ENCODE assay signal across 8 mouse cellular contexts in the genomic region with DNA sequence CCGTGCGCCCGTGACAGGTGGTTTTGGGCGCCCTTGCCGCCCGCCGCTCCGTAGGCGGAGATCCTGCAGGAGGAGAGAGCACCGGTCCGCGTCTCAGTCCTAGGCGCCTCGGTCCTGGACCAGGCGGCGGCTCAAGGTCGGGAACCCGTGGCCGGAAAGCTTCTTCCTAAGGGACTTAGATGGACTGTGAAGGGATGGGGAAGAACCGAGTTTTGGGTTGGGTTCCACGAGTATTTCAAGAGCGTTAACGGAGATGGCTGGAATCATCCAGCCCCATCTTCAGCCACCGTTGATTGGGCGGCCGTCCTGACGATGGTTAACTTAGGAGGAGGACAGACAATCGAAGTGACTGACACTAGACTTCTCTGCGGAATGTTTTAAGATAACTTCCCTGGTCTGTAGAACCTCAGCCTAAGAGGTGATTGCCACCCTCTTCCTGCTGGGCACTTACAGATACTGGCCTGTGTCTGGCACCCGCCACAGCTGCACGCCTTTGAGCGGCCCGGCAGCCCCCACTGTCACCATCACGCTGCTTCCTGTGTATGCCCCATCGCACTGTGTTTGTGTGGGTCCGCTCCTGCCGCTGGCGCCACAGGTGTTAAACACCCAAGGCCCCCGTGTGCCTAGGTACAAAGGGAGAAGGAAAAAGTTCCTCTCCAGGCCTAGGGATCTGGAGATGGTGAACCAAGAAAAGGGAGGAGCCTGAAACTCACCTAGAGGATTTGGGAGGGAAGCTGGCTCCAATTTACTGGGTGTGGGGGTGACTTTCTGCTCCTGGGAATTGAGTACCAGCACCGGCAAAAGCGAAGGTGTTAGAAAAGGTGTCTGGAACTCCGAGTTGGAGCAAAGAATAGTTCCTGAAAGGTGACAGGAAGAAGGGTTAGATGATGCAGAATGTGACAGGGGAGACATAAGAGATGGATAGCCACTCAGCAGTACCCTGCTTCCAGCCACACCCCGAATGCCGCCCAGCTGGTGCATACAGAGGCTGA. TPM values are rescaled to one million over a fixed set of nuclear protein-coding genes. Genes with fewer than 3 reads are reported as not detected.
A peak's percentile ranks its signal among the peaks of the same experiment; 100 is the strongest.
DNase-seq lines count a peak whose midpoint lies in the region; ATAC-seq and TF ChIP-seq lines count a peak whose summit lies in the region.

No protein-coding gene starts in this region.

- WGBS in kidney, embryonic 14.5 days = 4% methylated on average over 44 of the region's 44 CpGs
- whole genome bisulfite sequencing in hindbrain, postnatal 0 days = 9% methylated on average over 37 of the region's 44 CpGs
- WGBS in midbrain, embryonic 15.5 days = 6% methylated on average over 44 of the region's 44 CpGs

- peak; percentile 12; the same call in 1 of the 2 replicates for ATAC-seq in kidney, embryonic 14.5 days (ENCODE audit: low FRiP score, low TSS enrichment)
- no peak for ATAC-seq in hindbrain, postnatal 0 days
- ATAC-seq in midbrain, embryonic 15.5 days (replicated peaks) = no peak

- H3K27me3 ChIP-seq in kidney, embryonic 14.5 days (ENCODE audit: control insufficient read depth, insufficient read depth, low read length) = peaks cover 48% of the 10 kb centered on the region
- 0 out of 2 replicates have a peak, but pooled peaks cover 19% of the 10 kb centered on the region for H3K27me3 ChIP-seq in hindbrain, postnatal 0 days (ENCODE audit: insufficient read depth, low read length)
- H3K27me3 ChIP-seq in midbrain, embryonic 15.5 days (replicated peaks) = peaks cover 38% of the 10 kb centered on the region

- H3K9me3 ChIP-seq in kidney, embryonic 14.5 days (ENCODE audit: control insufficient read depth, low read length) = no peaks in the 10 kb centered on the region
- H3K9me3 ChIP-seq in hindbrain, postnatal 0 days (ENCODE audit: low read length) = no peaks in the 10 kb centered on the region
- H3K9me3 ChIP-seq in midbrain, embryonic 15.5 days = no peaks in the 10 kb centered on the region

- H3K4me2 ChIP-seq in kidney, embryonic 14.5 days (replicated peaks; ENCODE audit: low read depth, low read length) = peak overlapping the region; percentile 100
- peak overlapping the region; percentile 97 for H3K4me2 ChIP-seq in hindbrain, postnatal 0 days (ENCODE audit: low read depth, low read length)
- H3K4me2 ChIP-seq in midbrain, embryonic 15.5 days = peak overlapping the region; percentile 98

- no peak for TF ChIP-seq CTCF in hindbrain, postnatal 0 days (IDR thresholded peaks at IDR 0.05; ENCODE audit: low read depth)

- 0 out of 2 replicates have a peak, but pooled peaks cover 12% of the 10 kb centered on the region for H3K4me1 ChIP-seq in kidney, embryonic 14.5 days (ENCODE audit: control insufficient read depth, insufficient read depth, low read length)
- H3K4me1 ChIP-seq in hindbrain, postnatal 0 days (ENCODE audit: insufficient read depth, low read length) = peaks cover 4% of the 10 kb centered on the region; the same call in 1 of the 2 replicates
- H3K4me1 ChIP-seq in midbrain, embryonic 15.5 days = peaks cover 15% of the 10 kb centered on the region

- H3K4me3 ChIP-seq in kidney, embryonic 14.5 days (ENCODE audit: low read length) = peak overlapping the region; percentile 63
- H3K4me3 ChIP-seq in hindbrain, postnatal 0 days (ENCODE audit: low read length) = peak overlapping the region; percentile 60
- peak overlapping the region; percentile 67 for H3K4me3 ChIP-seq in midbrain, embryonic 15.5 days

- DNase-seq in kidney, postnatal 4 days = no peak
- peak; percentile 42 for DNase-seq in embryo, embryonic 10.5 days (ENCODE audit: low spot score)
- no peak for DNase-seq in hindbrain, postnatal 0 days (ENCODE audit: low spot score)
- peak; percentile 71 for DNase-seq in thymus, postnatal 4 days
- no peak for DNase-seq in cerebellum, postnatal 10 days
- no peak for DNase-seq in right cerebral cortex, postnatal 14 days

- no peak overlapping the region for H3K27ac ChIP-seq in kidney, embryonic 14.5 days (ENCODE audit: low read depth, low read length)
- no peak overlapping the region for H3K27ac ChIP-seq in hindbrain, postnatal 0 days
- H3K27ac ChIP-seq in midbrain, embryonic 15.5 days = no peak overlapping the region

- H3K9ac ChIP-seq in kidney, embryonic 14.5 days (ENCODE audit: low read depth, low read length) = 0 out of 2 replicates have a peak overlapping the region, but pooled peaks have one; percentile 58
- peak overlapping the region; percentile 43; the same call in 1 of the 2 replicates for H3K9ac ChIP-seq in hindbrain, postnatal 0 days (replicated peaks; ENCODE audit: low read length)
- peak overlapping the region; percentile 50; the same call in 1 of the 2 replicates for H3K9ac ChIP-seq in midbrain, embryonic 15.5 days

- peaks cover 6% of the 10 kb centered on the region for H3K36me3 ChIP-seq in kidney, embryonic 14.5 days (ENCODE audit: control insufficient read depth, insufficient read depth, low read length)
- H3K36me3 ChIP-seq in hindbrain, postnatal 0 days (ENCODE audit: insufficient read depth, low read length) = peaks cover 8% of the 10 kb centered on the region
- H3K36me3 ChIP-seq in midbrain, embryonic 15.5 days (replicated peaks) = peaks cover 8% of the 10 kb centered on the region; the same call in 1 of the 2 replicates

RNA-seq across cellular contexts. Expression of a gene that starts 1.1 kb away (rescaled TPM):
- polyA plus RNA-seq in kidney, embryonic 14.5 days (2014; fragmentation: Nextera tagmentation; extraction: Ambion mirVana) = 0.50 and 0.72 TPM in 2 replicates
- 5.8 and 8.5 TPM in 2 replicates for total RNA-seq in hindbrain, postnatal 0 days (2014; rRNA removed)
- polyA plus RNA-seq in hindbrain, postnatal 0 days (2015; fragmentation: Nextera tagmentation; extraction: Ambion mirVana) = 2.0 TPM in 2 replicates
- 2.2 and 3.5 TPM in 2 replicates for polyA plus RNA-seq in midbrain, embryonic 15.5 days (2015; fragmentation: Nextera tagmentation; extraction: Ambion mirVana)

RNA-seq across cellular contexts. Expression of a gene that starts 17.0 kb away (rescaled TPM):
- 0.87 and 1.7 TPM in 2 replicates for polyA plus RNA-seq in kidney, embryonic 14.5 days (2014; fragmentation: Nextera tagmentation; extraction: Ambion mirVana)
- 5.8 and 8.5 TPM in 2 replicates for total RNA-seq in hindbrain, postnatal 0 days (2014; rRNA removed)
- 3.3 and 3.5 TPM in 2 replicates for polyA plus RNA-seq in hindbrain, postnatal 0 days (2015; fragmentation: Nextera tagmentation; extraction: Ambion mirVana)
- 0.11 and 0.18 TPM in 2 replicates for polyA plus RNA-seq in midbrain, embryonic 15.5 days (2015; fragmentation: Nextera tagmentation; extraction: Ambion mirVana)

RNA-seq across cellular contexts. Expression of a gene that starts 28.2 kb away (rescaled TPM):
- polyA plus RNA-seq in kidney, embryonic 14.5 days (2014; fragmentation: Nextera tagmentation; extraction: Ambion mirVana) = 19.4 and 30.6 TPM in 2 replicates
- 19.6 and 22.5 TPM in 2 replicates for total RNA-seq in hindbrain, postnatal 0 days (2014; rRNA removed)
- 11.2 and 11.9 TPM in 2 replicates for polyA plus RNA-seq in hindbrain, postnatal 0 days (2015; fragmentation: Nextera tagmentation; extraction: Ambion mirVana)
- polyA plus RNA-seq in midbrain, embryonic 15.5 days (2015; fragmentation: Nextera tagmentation; extraction: Ambion mirVana) = 21.3 and 21.6 TPM in 2 replicates

RNA-seq across cellular contexts. Expression of a gene that starts 38.4 kb away (rescaled TPM):
- polyA plus RNA-seq in kidney, embryonic 14.5 days (2014; fragmentation: Nextera tagmentation; extraction: Ambion mirVana) = 10.2 and 13.8 TPM in 2 replicates
- 85.8 and 98.9 TPM in 2 replicates for total RNA-seq in hindbrain, postnatal 0 days (2014; rRNA removed)
- 26.5 and 26.6 TPM in 2 replicates for polyA plus RNA-seq in hindbrain, postnatal 0 days (2015; fragmentation: Nextera tagmentation; extraction: Ambion mirVana)
- 20.3 and 22.2 TPM in 2 replicates for polyA plus RNA-seq in midbrain, embryonic 15.5 days (2015; fragmentation: Nextera tagmentation; extraction: Ambion mirVana)

Comparison
In these comparisons a context has a peak if more than half of its experiments do, and no peak if none do; other contexts are left out.
1. DNase-seq: peak in embryo, embryonic 10.5 days (single experiment) and thymus, postnatal 4 days (single experiment); none in kidney, postnatal 4 days (0 of 2), hindbrain, postnatal 0 days (single experiment), cerebellum, postnatal 10 days (0 of 2) and right cerebral cortex, postnatal 14 days (single experiment).
2. Peak in every context shown above with its lines, with median percentiles within 50 percentile points of each other: H3K4me2 ChIP-seq, H3K4me3 ChIP-seq and H3K9ac ChIP-seq.